Mouse (Mus musculus): ENCODE data around the gene Aqp2. TPM values are rescaled to one million over a fixed set of nuclear protein-coding genes. Genes with fewer than 3 reads are reported as not detected.

Gene Aqp2
- polyA plus RNA-seq, 1 experiment from 2014 or later: not detected

GRCm38 (mm10) chr15:99631618-99632017, 52.8 kb downstream of the Aqp2 start:
- Histone ChIP-seq H3K9me3 (replicated peaks; ENCODE audit: control insufficient read depth, low read length) (no peaks in the 10 kb centered on the region), H3K36me3 (ENCODE audit: control insufficient read depth, insufficient read depth) (peaks cover 96% of the 10 kb centered on the region), H3K4me3 (ENCODE audit: low read depth, low read length) (no peak overlapping the region), H3K9ac (ENCODE audit: low read depth, low read length) (no peak overlapping the region), H3K4me1 (ENCODE audit: control insufficient read depth, low read depth, low read length) (no peaks in the 10 kb centered on the region), H3K4me2 (ENCODE audit: low read depth, low read length) (no peak overlapping the region), H3K27me3 (ENCODE audit: control insufficient read depth, insufficient read depth, low read depth, low read length) (no peaks in the 10 kb centered on the region), H3K27ac (ENCODE audit: low read length) (no peak overlapping the region)
- no peak for ATAC-seq (ENCODE audit: low read depth)

Other genes starting within 250 kb of the Aqp2 start
- 2.9 and 3.0 TPM in 2 replicates for gene Fmnl3, start 208.6 kb upstream of the Aqp2 start, polyA plus RNA-seq (2015; fragmentation: Nextera tagmentation; extraction: Ambion mirVana)
- 309 and 359 TPM in 2 replicates for gene Tmbim6, start 186.2 kb upstream of the Aqp2 start, polyA plus RNA-seq (2015; fragmentation: Nextera tagmentation; extraction: Ambion mirVana)
- gene Nckap5l, start 121.3 kb upstream of the Aqp2 start, polyA plus RNA-seq (2015; fragmentation: Nextera tagmentation; extraction: Ambion mirVana): 0.57 and 0.92 TPM in 2 replicates
- 4.7 and 5.0 TPM in 2 replicates for gene Bcdin3d, start 104.3 kb upstream of the Aqp2 start, polyA plus RNA-seq (2015; fragmentation: Nextera tagmentation; extraction: Ambion mirVana)
- gene Faim2, start 50.9 kb upstream of the Aqp2 start, polyA plus RNA-seq (2015; fragmentation: Nextera tagmentation; extraction: Ambion mirVana): 0.02 TPM in 1 of 2 replicates, not detected in the other
- 0.07 TPM in 1 of 2 replicates, not detected in the other for gene Aqp5, start 11.7 kb downstream of the Aqp2 start, polyA plus RNA-seq (2015; fragmentation: Nextera tagmentation; extraction: Ambion mirVana)
- not detected in 2 replicates for gene Aqp6, start 22.3 kb downstream of the Aqp2 start, polyA plus RNA-seq (2015; fragmentation: Nextera tagmentation; extraction: Ambion mirVana)
- 63.1 and 68.1 TPM in 2 replicates for gene Racgap1, start 72.6 kb downstream of the Aqp2 start, polyA plus RNA-seq (2015; fragmentation: Nextera tagmentation; extraction: Ambion mirVana)
- gene Asic1, start 91.3 kb downstream of the Aqp2 start, polyA plus RNA-seq (2015; fragmentation: Nextera tagmentation; extraction: Ambion mirVana): 0.14 and 0.30 TPM in 2 replicates
- gene Smarcd1, start 123.1 kb downstream of the Aqp2 start, polyA plus RNA-seq (2015; fragmentation: Nextera tagmentation; extraction: Ambion mirVana): 4.0 and 4.5 TPM in 2 replicates
- gene Gm17349, start 126.4 kb downstream of the Aqp2 start, polyA plus RNA-seq (2015; fragmentation: Nextera tagmentation; extraction: Ambion mirVana): not detected in 2 replicates
- gene Gpd1, start 138.5 kb downstream of the Aqp2 start, polyA plus RNA-seq (2015; fragmentation: Nextera tagmentation; extraction: Ambion mirVana): 36.3 and 42.2 TPM in 2 replicates
- 71.0 and 77.1 TPM in 2 replicates for gene Cox14, start 146.6 kb downstream of the Aqp2 start, polyA plus RNA-seq (2015; fragmentation: Nextera tagmentation; extraction: Ambion mirVana)
- 6.9 and 8.5 TPM in 2 replicates for gene Cers5, start 193.8 kb downstream of the Aqp2 start, polyA plus RNA-seq (2015; fragmentation: Nextera tagmentation; extraction: Ambion mirVana)

Data from liver, embryonic 16.5 days (tissue).